Mouse (Mus musculus) thymus, adult 2 months (tissue): Measurements from ENCODE around the gene Nfe2l1. TPM values are rescaled to one million over a fixed set of nuclear protein-coding genes. Genes with fewer than 3 reads are reported as not detected.

Experiments
- DNase-seq: peaks from one replicate; pipeline ENCODE4 v3.0.0; 2021
- H3K27ac ChIP-seq: fragments of 200-500 bp; 2 replicates; pipeline ENCODE4 v1.5.1; 2012; ENCODE audit warnings: low read length, control low read depth; ENCODE audit not compliant: control insufficient read depth, insufficient read depth
- H3K27me3 ChIP-seq: fragments of 200-500 bp; 2 replicates; pipeline ENCODE4 v1.6.1; 2012; ENCODE audit warnings: mild to moderate bottlenecking, low read length, moderate library complexity, mixed read lengths; ENCODE audit not compliant: control insufficient read depth, insufficient read depth
- H3K36me3 ChIP-seq: fragments of 200-500 bp; 2 replicates; pipeline ENCODE4 v1.6.1; 2012; ENCODE audit warnings: mild to moderate bottlenecking, low read length, moderate library complexity; ENCODE audit not compliant: control insufficient read depth, insufficient read depth
- H3K4me1 ChIP-seq: fragments of 200-500 bp; replicated peaks from 2 replicates; pipeline ENCODE4 v1.6.1; 2012; ENCODE audit warnings: low read length; ENCODE audit not compliant: control insufficient read depth, insufficient read depth
- H3K4me3 ChIP-seq: fragments of 200-500 bp; 2 replicates; pipeline ENCODE4 v1.5.1; 2012; ENCODE audit warnings: mild to moderate bottlenecking, low read length, control low read depth, moderate library complexity; ENCODE audit not compliant: control insufficient read depth, insufficient read depth
- CTCF ChIP-seq: fragments of 200-500 bp; IDR thresholded peaks from 2 replicates; pipeline ENCODE4 v1.5.1; 2012; ENCODE audit warnings: mild to moderate bottlenecking, control low read depth, low read length, moderate library complexity, borderline replicate concordance; ENCODE audit not compliant: control insufficient read depth, poor library complexity, insufficient read depth; ENCODE audit errors: extremely low read depth
- POLR2A ChIP-seq: fragments of 200-500 bp; IDR thresholded peaks from 2 replicates; pipeline ENCODE4 v1.6.1; 2012; ENCODE audit warnings: mild to moderate bottlenecking, low read length, control low read depth, moderate library complexity; ENCODE audit not compliant: control insufficient read depth, poor library complexity, insufficient read depth; ENCODE audit errors: extremely low read depth
- WGBS: fragments of 180-500 bp; shearing (Covaris S2); methylation state at CpG from one replicate; pipeline ENCODE4 v1.1.7; 2018; 5-methylcytosine and 5-hydroxymethylcytosine counted together
- polyA plus RNA-seq: library from polyadenylated mRNA; depleted of rRNA; stranded (reverse); fragments of >200 nt; gene quantifications from 2 replicates; pipeline ENCODE4 v1.2.3, GENCODE M21; 2012

Nfe2l1 gene
- polyA plus RNA-seq, 1 experiment: 170 TPM

- Histone ChIP-seq H3K36me3 (no peaks in the 10 kb centered on the region), H3K27me3 (no peaks in the 10 kb centered on the region), H3K4me1 (peaks cover 1% of the 10 kb centered on the region; the same call in 1 of the 2 replicates), H3K27ac (no peak overlapping the region), H3K4me3 (no peak overlapping the region)
- WGBS: 95% methylated on average over 1 of the region's 1 CpGs
- no peak for DNase-seq
- TF ChIP-seq CTCF (no peak), POLR2A (no peak)
Observed at GRCm38 (mm10) chr11:96834127-96834526, 4.4 kb upstream of the Nfe2l1 start.

GRCm38 (mm10) chr11:96832973-96833372, 3.2 kb upstream of the Nfe2l1 start:
- Histone ChIP-seq H3K4me3 (no peak overlapping the region), H3K4me1 (peaks cover 5% of the 10 kb centered on the region), H3K27me3 (no peaks in the 10 kb centered on the region), H3K36me3 (no peaks in the 10 kb centered on the region), H3K27ac (no peak overlapping the region)
- TF ChIP-seq CTCF (no peak), POLR2A (no peak)
- WGBS: 61% methylated on average over 2 of the region's 2 CpGs
- DNase-seq: no peak

GRCm38 (mm10) chr11:96832541-96832940, 2.8 kb upstream of the Nfe2l1 start:
- WGBS: 93% methylated on average over 3 of the region's 3 CpGs
- no peak for DNase-seq
- H3K4me3 ChIP-seq: no peak overlapping the region
- H3K27ac ChIP-seq: no peak overlapping the region
- no peaks in the 10 kb centered on the region for H3K27me3 ChIP-seq
- no peaks in the 10 kb centered on the region; the same call in 1 of the 2 replicates for H3K36me3 ChIP-seq
- peaks cover 5% of the 10 kb centered on the region for H3K4me1 ChIP-seq
- TF ChIP-seq POLR2A (no peak), CTCF (no peak)

GRCm38 (mm10) chr11:96831516-96831915, 1.7 kb upstream of the Nfe2l1 start:
- TF ChIP-seq CTCF (no peak), POLR2A (no peak)
- Histone ChIP-seq H3K4me3 (no peak overlapping the region), H3K4me1 (peaks cover 5% of the 10 kb centered on the region), H3K36me3 (no peaks in the 10 kb centered on the region; the same call in 1 of the 2 replicates), H3K27ac (no peak overlapping the region), H3K27me3 (no peaks in the 10 kb centered on the region)
- 95% methylated on average over 4 of the region's 4 CpGs for WGBS
- no peak for DNase-seq

- DNase-seq: no peak
- WGBS: 31% methylated on average over 13 of the region's 13 CpGs
- Histone ChIP-seq H3K4me1 (peaks cover 5% of the 10 kb centered on the region), H3K27me3 (no peaks in the 10 kb centered on the region), H3K36me3 (no peaks in the 10 kb centered on the region; the same call in 1 of the 2 replicates), H3K4me3 (peak overlapping the region; percentile 93), H3K27ac (peak overlapping the region; percentile 67; the same call in 1 of the 2 replicates)
- no peak for TF ChIP-seq CTCF
- TF ChIP-seq POLR2A: no peak
Observed at GRCm38 (mm10) chr11:96830539-96831216, 910 bp upstream of the Nfe2l1 start.

- H3K4me3 ChIP-seq: peak overlapping the region; percentile 90
- no peak; the same call in 1 of the 2 replicates for TF ChIP-seq CTCF
- no peak for TF ChIP-seq POLR2A
- peaks cover 7% of the 10 kb centered on the region for H3K4me1 ChIP-seq
- no peaks in the 10 kb centered on the region for H3K27me3 ChIP-seq
- WGBS: under 1% methylated on average over 33 of the region's 33 CpGs
- H3K36me3 ChIP-seq: no peaks in the 10 kb centered on the region; the same call in 1 of the 2 replicates
- DNase-seq: peak; percentile 68
- H3K27ac ChIP-seq: peak overlapping the region; percentile 15; the same call in 1 of the 2 replicates
Observed at GRCm38 (mm10) chr11:96829403-96829812, 360 bp downstream of the Nfe2l1 start.
